Mouse (Mus musculus) cortical plate, adult 2 months (tissue): ENCODE data around the gene Pdk4.

Source experiments
- CTCF ChIP-seq: fragments of 200-500 bp; IDR thresholded peaks from 2 replicates; pipeline ENCODE4 v1.5.1; 2011; ENCODE audit warnings: mild to moderate bottlenecking, control low read depth, low read length; ENCODE audit not compliant: insufficient read depth; ENCODE audit errors: extremely low read depth
- POLR2A ChIP-seq: fragments of 200-500 bp; IDR thresholded peaks from 2 replicates; pipeline ENCODE4 v1.6.1; 2011; ENCODE audit warnings: mild to moderate bottlenecking, low read length, control low read depth; ENCODE audit not compliant: insufficient read depth; ENCODE audit errors: extremely low read depth

GRCm38 (mm10) chr6:5501551-5501950 is 5.4 kb upstream of the Pdk4 start:
- TF ChIP-seq POLR2A (no peak), CTCF (no peak)
